Mouse (Mus musculus): ENCODE results near the gene Smim24. TPM values are rescaled to one million over a fixed set of nuclear protein-coding genes. Genes with fewer than 3 reads are reported as not detected.

Gene Smim24
- polyA plus RNA-seq, 1 experiment, result 6,898 TPM

- Histone ChIP-seq H3K27ac (ENCODE audit: insufficient read depth, low read depth, low read length) (no peak overlapping the region), H3K36me3 (ENCODE audit: control insufficient read depth, insufficient read depth, low read length) (peaks cover 7% of the 10 kb centered on the region; the same call in 1 of the 2 replicates), H3K4me1 (ENCODE audit: control insufficient read depth, insufficient read depth, insufficient read length, low read length) (peaks cover 69% of the 10 kb centered on the region), H3K27me3 (ENCODE audit: control insufficient read depth, insufficient read depth, low read length) (no peaks in the 10 kb centered on the region), H3K4me3 (ENCODE audit: low read depth, low read length) (no peak overlapping the region)
- TF ChIP-seq POLR2A (IDR thresholded peaks at IDR 0.05; ENCODE audit: low read depth, low read length) (no peak), CTCF (IDR thresholded peaks at IDR 0.05; ENCODE audit: extremely low read depth, insufficient read length, insufficient replicate concordance, low read depth, low read length) (no peak)
- 45% methylated on average over 8 of the region's 8 CpGs for WGBS
Measured at GRCm38 (mm10) chr10:81409330-81409729, 16.5 kb downstream of the Smim24 start.

GRCm38 (mm10) chr10:81410350-81410749, 17.5 kb downstream of the Smim24 start:
- TF ChIP-seq CTCF (IDR thresholded peaks at IDR 0.05; ENCODE audit: extremely low read depth, insufficient read length, insufficient replicate concordance, low read depth, low read length) (no peak), POLR2A (IDR thresholded peaks at IDR 0.05; ENCODE audit: low read depth, low read length) (no peak)
- H3K4me3 ChIP-seq (ENCODE audit: low read depth, low read length), result no peak overlapping the region
- H3K27me3 ChIP-seq (ENCODE audit: control insufficient read depth, insufficient read depth, low read length), result no peaks in the 10 kb centered on the region
- H3K4me1 ChIP-seq (ENCODE audit: control insufficient read depth, insufficient read depth, insufficient read length, low read length), result peaks cover 72% of the 10 kb centered on the region
- WGBS, result 28% methylated on average over 4 of the region's 4 CpGs
- H3K27ac ChIP-seq (ENCODE audit: insufficient read depth, low read depth, low read length), result peak overlapping the region; percentile 78
- peaks cover 4% of the 10 kb centered on the region; the same call in 1 of the 2 replicates for H3K36me3 ChIP-seq (ENCODE audit: control insufficient read depth, insufficient read depth, low read length)

- Histone ChIP-seq H3K27ac (ENCODE audit: insufficient read depth, low read depth, low read length) (peak overlapping the region; percentile 78), H3K36me3 (ENCODE audit: control insufficient read depth, insufficient read depth, low read length) (peaks cover 4% of the 10 kb centered on the region; the same call in 1 of the 2 replicates), H3K4me1 (ENCODE audit: control insufficient read depth, insufficient read depth, insufficient read length, low read length) (peaks cover 74% of the 10 kb centered on the region), H3K4me3 (ENCODE audit: low read depth, low read length) (0 out of 2 replicates have a peak overlapping the region, but pooled peaks have one; percentile 1), H3K27me3 (ENCODE audit: control insufficient read depth, insufficient read depth, low read length) (no peaks in the 10 kb centered on the region)
- WGBS, result 38% methylated on average over 9 of the region's 9 CpGs
- TF ChIP-seq POLR2A (IDR thresholded peaks at IDR 0.05; ENCODE audit: low read depth, low read length) (no peak), CTCF (IDR thresholded peaks at IDR 0.05; ENCODE audit: extremely low read depth, insufficient read length, insufficient replicate concordance, low read depth, low read length) (no peak)
Measured at GRCm38 (mm10) chr10:81410981-81411380, 18.1 kb downstream of the Smim24 start.

- Histone ChIP-seq H3K4me3 (ENCODE audit: low read depth, low read length) (no peak overlapping the region), H3K27ac (ENCODE audit: insufficient read depth, low read depth, low read length) (peak overlapping the region; percentile 78), H3K36me3 (ENCODE audit: control insufficient read depth, insufficient read depth, low read length) (peaks cover 4% of the 10 kb centered on the region; the same call in 1 of the 2 replicates), H3K4me1 (ENCODE audit: control insufficient read depth, insufficient read depth, insufficient read length, low read length) (peaks cover 79% of the 10 kb centered on the region), H3K27me3 (ENCODE audit: control insufficient read depth, insufficient read depth, low read length) (no peaks in the 10 kb centered on the region)
- WGBS, result 41% methylated on average over 18 of the region's 18 CpGs
- TF ChIP-seq CTCF (IDR thresholded peaks at IDR 0.05; ENCODE audit: extremely low read depth, insufficient read length, insufficient replicate concordance, low read depth, low read length) (no peak), POLR2A (IDR thresholded peaks at IDR 0.05; ENCODE audit: low read depth, low read length) (no peak)
Measured at GRCm38 (mm10) chr10:81411471-81412400, 18.9 kb downstream of the Smim24 start.

GRCm38 (mm10) chr10:81412586-81413309, 19.9 kb downstream of the Smim24 start:
- TF ChIP-seq CTCF (IDR thresholded peaks at IDR 0.05; ENCODE audit: extremely low read depth, insufficient read length, insufficient replicate concordance, low read depth, low read length), result no peak
- TF ChIP-seq POLR2A (IDR thresholded peaks at IDR 0.05; ENCODE audit: low read depth, low read length), result no peak
- Histone ChIP-seq H3K27me3 (ENCODE audit: control insufficient read depth, insufficient read depth, low read length) (no peaks in the 10 kb centered on the region), H3K36me3 (ENCODE audit: control insufficient read depth, insufficient read depth, low read length) (no peaks in the 10 kb centered on the region), H3K4me3 (ENCODE audit: low read depth, low read length) (no peak overlapping the region), H3K4me1 (ENCODE audit: control insufficient read depth, insufficient read depth, insufficient read length, low read length) (peaks cover 83% of the 10 kb centered on the region), H3K27ac (ENCODE audit: insufficient read depth, low read depth, low read length) (peak overlapping the region; percentile 78)
- 71% methylated on average over 16 of the region's 16 CpGs for WGBS

- Histone ChIP-seq H3K4me3 (ENCODE audit: low read depth, low read length) (peak overlapping the region; percentile 55), H3K4me1 (ENCODE audit: control insufficient read depth, insufficient read depth, insufficient read length, low read length) (peaks cover 75% of the 10 kb centered on the region), H3K36me3 (ENCODE audit: control insufficient read depth, insufficient read depth, low read length) (no peaks in the 10 kb centered on the region; the same call in 1 of the 2 replicates), H3K27ac (ENCODE audit: insufficient read depth, low read depth, low read length) (peak overlapping the region; percentile 89), H3K27me3 (ENCODE audit: control insufficient read depth, insufficient read depth, low read length) (no peaks in the 10 kb centered on the region)
- TF ChIP-seq CTCF (IDR thresholded peaks at IDR 0.05; ENCODE audit: extremely low read depth, insufficient read length, insufficient replicate concordance, low read depth, low read length) (no peak), POLR2A (IDR thresholded peaks at IDR 0.05; ENCODE audit: low read depth, low read length) (no peak)
- WGBS, result 23% methylated on average over 26 of the region's 26 CpGs
Measured at GRCm38 (mm10) chr10:81413310-81414261, 20.7 kb downstream of the Smim24 start.

Measured in small intestine, adult 2 months (tissue).